Mouse (Mus musculus): ENCODE results near the gene Tgtp1. TPM values are rescaled to one million over a fixed set of nuclear protein-coding genes. Genes with fewer than 3 reads are reported as not detected.
"Not testable (repeated sequence)": the region's sequence is repeated elsewhere in the genome, so short reads cannot be mapped to it uniquely, and the experiment has no call there.

Gene Tgtp1
- total RNA-seq (2021) (1 to 10 TPM; 3.3 to 3.8 TPM), polyA plus RNA-seq (2012; rRNA removed) (0.07 and 0.29 TPM in 2 replicates)
- long read RNA-seq, result 0 reads

DNA sequence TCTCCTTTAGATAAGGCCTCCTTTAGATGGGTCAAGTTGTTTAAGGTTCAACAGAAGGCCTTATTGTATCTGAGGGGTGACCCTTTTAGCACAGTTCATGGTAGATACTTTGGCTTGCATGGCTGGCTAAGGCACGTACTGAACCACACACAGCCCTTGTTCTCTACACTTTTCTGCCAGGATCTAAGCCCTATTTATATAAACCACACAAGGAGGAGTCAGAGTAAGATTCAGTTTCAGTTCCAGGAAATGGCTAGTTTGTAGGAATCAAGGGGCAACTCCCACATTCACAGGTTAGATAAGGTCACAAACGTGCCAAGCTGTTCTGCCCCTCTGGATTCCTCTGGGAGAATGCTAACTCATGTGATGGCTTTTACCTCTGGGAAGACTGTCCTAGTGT is at the start of gene Tgtp1:
Gene Tgtp1 (minus strand): TSS at position 155 of the 400 bp plus-strand sequence.
- not testable (repeated sequence) for DNase-seq

DNA sequence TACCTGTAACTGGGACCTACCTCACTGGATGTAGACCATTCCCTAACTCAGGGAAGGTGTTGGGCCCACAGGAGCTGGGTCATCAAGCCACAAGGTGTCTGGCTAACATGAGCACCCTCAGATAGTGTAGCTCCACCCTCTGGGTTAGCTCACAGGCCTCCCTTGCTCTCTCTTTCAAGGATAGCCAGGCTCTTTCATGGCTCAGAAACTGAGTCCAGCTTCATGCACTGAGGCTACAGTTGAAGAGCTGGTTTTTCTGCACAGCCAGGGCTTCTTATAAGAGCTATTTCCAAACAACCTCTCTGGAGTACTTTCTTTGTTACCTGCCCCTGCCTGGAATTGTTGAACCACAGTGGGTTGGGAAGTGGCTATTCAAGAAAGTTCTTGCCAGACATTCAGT is 18.1 kb upstream of the Tgtp1 start:
- not testable (repeated sequence) for DNase-seq

DNA sequence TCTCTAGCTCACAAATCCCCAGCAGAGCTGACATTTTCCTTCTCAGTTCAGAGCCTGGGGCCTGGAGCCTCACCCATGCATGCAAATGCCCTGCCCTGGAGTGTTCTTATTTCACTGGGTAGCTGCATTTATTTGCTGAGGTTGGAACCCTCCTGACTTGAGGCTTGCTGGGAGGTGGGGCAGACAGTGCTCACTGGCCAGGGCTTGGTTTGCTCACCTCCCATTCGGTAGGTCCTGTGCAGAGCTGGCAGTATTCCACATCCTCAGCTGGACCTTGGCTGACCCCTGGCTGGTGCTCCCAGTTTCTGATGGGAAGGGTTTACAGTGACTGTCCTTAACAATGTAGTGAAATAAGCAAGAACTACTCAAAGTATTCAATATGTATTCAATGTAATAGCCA is 12.8 kb upstream of the Tgtp1 start:
- DNase-seq, result not testable (repeated sequence)

GRCm38 (mm10) chr11:49006317-49006716 is 12.3 kb upstream of the Tgtp1 start:
- not testable (repeated sequence) for DNase-seq

DNA sequence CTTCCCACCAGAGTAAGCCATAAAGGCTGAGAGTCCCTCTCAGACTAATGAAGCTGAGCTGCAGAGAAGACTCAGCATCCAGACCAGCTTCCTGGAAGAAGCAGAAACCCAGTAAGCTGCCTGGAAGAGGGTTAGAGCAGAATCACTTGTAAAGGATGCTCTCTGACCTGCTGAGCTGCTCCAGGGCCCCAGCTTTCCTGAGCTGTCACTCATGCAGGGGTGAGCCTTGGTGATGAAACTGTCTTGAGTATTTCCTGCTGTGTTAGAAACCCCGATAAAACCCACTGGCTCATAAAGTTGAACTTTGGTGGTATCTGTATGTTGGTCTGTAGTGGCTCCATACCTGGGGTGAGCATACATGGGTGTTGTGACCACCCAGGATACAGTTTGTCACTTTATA is 6.4 kb upstream of the Tgtp1 start:
- DNase-seq, result not testable (repeated sequence)

DNA sequence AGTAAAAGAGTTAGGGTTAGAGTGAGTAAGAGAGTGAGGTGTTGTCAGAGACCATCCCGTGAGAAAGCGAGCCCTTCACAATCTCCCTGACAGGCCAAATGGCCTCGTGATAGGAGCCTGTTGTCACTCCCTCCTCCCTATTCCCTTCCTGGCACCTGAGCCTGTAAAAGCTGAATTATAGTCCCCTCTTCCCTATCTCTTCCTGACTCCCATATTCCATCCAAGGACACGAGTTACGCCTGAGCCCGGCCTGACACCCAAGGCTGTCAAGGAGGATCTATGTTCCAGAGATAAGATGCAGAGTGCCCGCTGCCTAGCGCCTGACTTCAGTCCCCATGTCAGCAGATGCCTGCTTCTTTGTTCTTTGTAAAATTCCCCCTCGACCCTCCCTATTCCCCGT is 676 bp downstream of the Tgtp1 start:
- peak; percentile 42 for DNase-seq

GRCm38 (mm10) chr11:48991740-48992520 is 2.0 kb downstream of the Tgtp1 start, which contains the start of gene Gm12185:
TSS of gene Gm12185 (minus strand) at chr11:48992226.
- not testable (repeated sequence) for DNase-seq

GRCm38 (mm10) chr11:48989981-48990380 is 4.0 kb downstream of the Tgtp1 start:
- not testable (repeated sequence) for DNase-seq

DNA sequence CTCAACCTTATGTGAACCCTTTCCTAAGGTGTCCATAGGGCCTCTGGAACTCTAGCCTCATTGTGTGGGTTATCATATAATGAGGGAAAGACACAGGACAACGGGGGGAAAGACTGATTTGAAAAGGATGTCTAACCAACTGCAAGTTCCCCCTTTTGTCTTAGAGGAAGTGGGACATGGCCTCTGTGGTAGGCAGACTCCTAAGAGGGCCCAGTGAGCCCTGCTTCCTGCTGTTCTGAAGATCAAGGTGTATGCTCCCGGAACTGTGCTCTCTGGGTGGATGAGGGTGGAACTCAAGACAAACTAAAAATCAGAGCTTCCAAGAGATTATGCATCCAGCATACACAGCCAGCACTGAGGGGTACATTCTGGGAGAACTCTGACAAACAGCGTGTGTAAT is 5.8 kb downstream of the Tgtp1 start:
- not testable (repeated sequence) for DNase-seq

DNA sequence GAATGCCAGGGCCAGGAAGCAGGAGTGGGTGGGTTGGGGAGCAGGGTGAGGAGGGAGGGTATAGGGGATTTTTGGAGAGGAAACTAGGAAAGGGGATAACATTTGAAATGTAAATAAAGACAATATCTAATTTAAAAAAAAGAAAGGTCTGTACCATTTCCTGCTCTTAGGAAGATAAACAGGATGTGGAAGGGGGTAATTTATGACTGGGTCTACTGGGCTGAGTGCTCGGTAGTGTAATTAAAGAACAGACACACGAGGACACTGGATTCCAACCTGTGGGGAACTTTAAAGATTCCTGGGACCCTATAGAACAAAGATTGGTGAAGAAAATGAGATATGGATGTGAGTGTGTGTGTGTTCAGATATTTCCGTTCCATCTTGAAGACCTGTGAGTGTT is 11.1 kb downstream of the Tgtp1 start:
- DNase-seq, result not testable (repeated sequence)

DNA sequence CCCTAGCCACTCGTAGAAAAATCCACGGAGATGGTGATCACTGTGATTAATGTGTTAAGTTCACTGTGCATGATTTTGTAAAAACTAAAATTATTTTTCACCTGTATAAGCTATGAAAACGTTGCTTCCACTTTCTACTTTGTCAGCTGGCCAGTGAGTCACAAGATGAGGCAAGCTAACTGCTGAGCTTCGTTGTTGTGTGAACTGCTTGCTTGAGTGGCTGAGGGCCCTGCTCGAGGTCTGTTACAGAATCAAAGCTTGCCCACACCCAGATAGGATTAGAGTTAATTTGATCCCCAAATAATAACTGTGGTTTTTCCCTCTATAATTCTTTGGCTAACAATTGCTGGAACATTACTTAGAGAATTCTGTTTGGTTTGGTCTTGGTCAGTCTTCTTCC is 13.9 kb downstream of the Tgtp1 start:
- not testable (repeated sequence) for DNase-seq

DNA sequence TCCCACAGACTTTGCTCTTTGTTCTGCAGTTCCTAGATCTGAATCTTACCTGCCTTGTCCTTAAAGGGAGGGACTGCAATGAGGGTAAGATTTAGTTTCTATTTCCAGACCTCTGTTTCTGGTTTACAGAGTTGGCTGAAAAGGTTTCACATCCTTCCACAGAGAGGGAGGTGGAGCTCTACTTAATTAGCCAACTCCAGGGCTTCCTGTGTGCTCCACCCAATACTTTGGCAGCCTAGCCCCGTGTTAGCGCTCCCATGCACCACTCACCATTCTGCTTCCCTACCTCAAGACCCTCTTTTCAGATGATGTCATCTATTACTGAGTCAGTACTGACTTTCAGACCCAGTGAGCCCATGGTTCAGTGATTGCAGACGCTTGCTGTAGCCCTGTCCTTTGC is 14.7 kb downstream of the Tgtp1 start, which contains the start of gene 9930111J21Rik1:
Gene 9930111J21Rik1 (minus strand): TSS at position 148 of the 400 bp plus-strand sequence.
- not testable (repeated sequence) for DNase-seq

DNA sequence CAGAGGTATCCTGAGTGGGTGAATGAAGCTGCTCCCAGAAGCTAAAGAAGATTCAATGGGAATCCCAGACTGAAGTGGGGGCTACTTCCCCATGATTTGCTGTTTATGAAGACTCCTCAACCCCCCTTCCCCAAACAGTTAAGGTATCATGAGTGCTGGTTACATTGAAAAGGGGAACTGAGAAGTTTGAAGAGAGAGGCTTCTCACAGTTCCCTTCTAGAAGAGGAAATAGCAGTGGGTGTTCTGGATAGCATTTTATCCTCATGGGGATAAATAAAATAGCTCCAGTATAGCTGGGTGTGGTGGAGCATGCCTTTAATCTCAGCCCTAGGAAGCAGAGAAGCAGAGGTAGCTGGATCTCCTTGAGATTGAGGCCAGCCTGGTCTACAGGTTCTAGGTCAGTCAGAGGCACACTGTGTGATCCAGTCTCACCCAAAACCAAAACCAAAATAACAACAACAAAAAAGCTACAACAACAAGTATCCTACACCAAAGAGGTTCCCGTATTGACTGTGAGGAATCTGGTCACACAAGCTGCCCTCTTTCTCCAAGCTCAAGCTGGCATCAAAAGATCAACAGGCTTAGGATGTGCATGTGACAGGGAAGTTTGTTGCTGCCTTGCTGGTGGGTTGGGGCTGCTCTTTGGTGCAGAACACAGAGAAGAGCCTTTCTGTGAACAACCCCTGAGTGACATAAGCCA is 15.6 kb downstream of the Tgtp1 start, which contains the start of gene Olfr56:
Gene Olfr56 (plus strand): TSS at position 650 of the 700 bp plus-strand sequence.
- DNase-seq, result not testable (repeated sequence)

- not testable (repeated sequence) for DNase-seq
Observed at GRCm38 (mm10) chr11:48974686-48975085, 19.3 kb downstream of the Tgtp1 start.

DNA sequence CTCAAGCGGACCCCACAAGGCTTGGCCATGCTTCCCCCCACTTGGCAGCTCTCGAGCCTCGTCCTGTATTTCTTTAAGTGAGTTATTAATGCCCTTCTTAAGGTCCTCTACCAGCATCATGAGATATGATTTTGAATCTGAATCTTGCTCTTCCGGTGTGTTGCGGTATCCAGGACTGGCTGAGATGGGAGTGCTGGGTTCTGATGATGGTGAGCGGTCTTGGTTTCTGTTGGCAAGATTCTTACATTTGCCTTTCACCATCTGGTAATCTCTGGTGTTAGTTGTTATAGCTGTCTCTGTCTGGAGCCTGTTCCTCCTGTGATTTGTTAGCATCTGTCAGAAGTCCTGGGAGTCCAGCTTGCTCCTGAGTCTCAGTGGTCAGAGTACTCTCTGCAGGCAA is 47.9 kb downstream of the Tgtp1 start, which contains the start of gene Psme2b:
Gene Psme2b (minus strand): TSS at position 101 of the 400 bp plus-strand sequence.
- DNase-seq, result not testable (repeated sequence)

DNA sequence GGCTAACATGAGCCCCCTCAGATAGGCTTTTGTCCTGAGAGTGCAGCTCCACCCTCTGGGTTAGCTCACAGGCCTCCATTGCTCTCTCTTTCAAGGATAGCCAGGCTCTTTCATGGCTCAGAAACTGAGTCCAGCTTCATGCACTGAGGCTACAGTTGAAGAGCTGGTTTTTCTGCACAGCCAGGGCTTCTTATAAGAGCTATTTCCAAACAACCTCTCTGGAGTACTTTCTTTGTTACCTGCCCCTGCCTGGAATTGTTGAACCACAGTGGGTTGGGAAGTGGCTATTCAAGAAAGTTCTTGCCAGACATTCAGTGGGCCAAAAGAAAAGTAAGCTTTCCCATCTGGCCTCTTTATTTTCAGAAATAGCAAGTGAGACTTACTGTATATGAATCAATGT is 54.7 kb downstream of the Tgtp1 start:
- not testable (repeated sequence) for DNase-seq

Other genes with a start within 250 kb of the Tgtp1 start
- 100 to 1,000 TPM; 663 to 695 TPM for gene Rack1, start 193.8 kb downstream of the Tgtp1 start, total RNA-seq (2021)
- gene Rack1, start 193.8 kb downstream of the Tgtp1 start, polyA plus RNA-seq (2012; rRNA removed), result 1,357 and 1,385 TPM in 2 replicates
- gene Trim41, start 176.8 kb downstream of the Tgtp1 start, total RNA-seq (2021), result 10 to 100 TPM; 38.6 to 45.0 TPM
- 36.5 and 38.6 TPM in 2 replicates for gene Trim41, start 176.8 kb downstream of the Tgtp1 start, polyA plus RNA-seq (2012; rRNA removed)
- gene Trim7, start 168.0 kb downstream of the Tgtp1 start, total RNA-seq (2021), result 1 to 10 TPM; 8.8 to 9.0 TPM
- gene Trim7, start 168.0 kb downstream of the Tgtp1 start, polyA plus RNA-seq (2012; rRNA removed), result 16.5 and 21.0 TPM in 2 replicates
- 1 to 10 TPM; 1.8 to 6.2 TPM for gene Gm12184, start 167.5 kb downstream of the Tgtp1 start, total RNA-seq (2021)
- 10.5 and 17.5 TPM in 2 replicates for gene Gm12184, start 167.5 kb downstream of the Tgtp1 start, polyA plus RNA-seq (2012; rRNA removed)
- gene Irgm1, start 122.5 kb downstream of the Tgtp1 start, total RNA-seq (2021), result 10 to 100 TPM; 19.8 to 22.3 TPM
- gene Irgm1, start 122.5 kb downstream of the Tgtp1 start, polyA plus RNA-seq (2012; rRNA removed), result 4.1 and 6.3 TPM in 2 replicates
- 1 to 10 TPM; 1.8 to 2.9 TPM for gene Gm5431, start 92.0 kb downstream of the Tgtp1 start, total RNA-seq (2021)
- 0.09 and 0.12 TPM in 2 replicates for gene Gm5431, start 92.0 kb downstream of the Tgtp1 start, polyA plus RNA-seq (2012; rRNA removed)
- gene Psme2b, start 48.0 kb downstream of the Tgtp1 start, total RNA-seq (2021), result 1 to 10 TPM; 3.1 to 3.8 TPM
- 3.2 and 3.7 TPM in 2 replicates for gene Psme2b, start 48.0 kb downstream of the Tgtp1 start, polyA plus RNA-seq (2012; rRNA removed)
- not detected for gene Olfr56, start 15.3 kb downstream of the Tgtp1 start, total RNA-seq (2021)
- gene Olfr56, start 15.3 kb downstream of the Tgtp1 start, polyA plus RNA-seq (2012; rRNA removed), result 0.04 and 0.07 TPM in 2 replicates
- 1 to 10 TPM; 1.7 to 2.9 TPM for gene 9930111J21Rik1, start 14.8 kb downstream of the Tgtp1 start, total RNA-seq (2021)
- 0.80 and 0.86 TPM in 2 replicates for gene 9930111J21Rik1, start 14.8 kb downstream of the Tgtp1 start, polyA plus RNA-seq (2012; rRNA removed)
- gene Gm12185, start 1.9 kb downstream of the Tgtp1 start, total RNA-seq (2021), result 1 to 10 TPM; 1.9 to 3.3 TPM
- 0.03 and 0.06 TPM in 2 replicates for gene Gm12185, start 1.9 kb downstream of the Tgtp1 start, polyA plus RNA-seq (2012; rRNA removed)
- 1 to 10 TPM; 3.9 to 4.0 TPM for gene 9930111J21Rik2, start 57.1 kb upstream of the Tgtp1 start, total RNA-seq (2021)
- gene 9930111J21Rik2, start 57.1 kb upstream of the Tgtp1 start, polyA plus RNA-seq (2012; rRNA removed), result 0.53 and 0.61 TPM in 2 replicates
- 1 to 10 TPM; 3.8 to 4.0 TPM for gene Tgtp2, start 70.0 kb upstream of the Tgtp1 start, total RNA-seq (2021)
- 0.40 and 1.5 TPM in 2 replicates for gene Tgtp2, start 70.0 kb upstream of the Tgtp1 start, polyA plus RNA-seq (2012; rRNA removed)
- gene Ifi47, start 82.4 kb upstream of the Tgtp1 start, total RNA-seq (2021), result 1 to 10 TPM; 3.7 to 5.4 TPM
- gene Ifi47, start 82.4 kb upstream of the Tgtp1 start, polyA plus RNA-seq (2012; rRNA removed), result 0.68 and 0.71 TPM in 2 replicates
- gene Olfr1396, start 120.7 kb upstream of the Tgtp1 start, total RNA-seq (2021), result 1 to 10 TPM; 1.9 to 3.6 TPM
- gene Olfr1396, start 120.7 kb upstream of the Tgtp1 start, polyA plus RNA-seq (2012; rRNA removed), result 3.4 and 3.7 TPM in 2 replicates
- not detected for gene Olfr1395, start 148.1 kb upstream of the Tgtp1 start, total RNA-seq (2021)
- gene Olfr1395, start 148.1 kb upstream of the Tgtp1 start, polyA plus RNA-seq (2012; rRNA removed), result not detected in 2 replicates
- gene Olfr1394, start 160.2 kb upstream of the Tgtp1 start, total RNA-seq (2021), result not detected
- not detected in 2 replicates for gene Olfr1394, start 160.2 kb upstream of the Tgtp1 start, polyA plus RNA-seq (2012; rRNA removed)
- 10 to 100 TPM; 13.3 to 33.0 TPM for gene Btnl9, start 193.0 kb upstream of the Tgtp1 start, total RNA-seq (2021)
- 90.4 and 126 TPM in 2 replicates for gene Btnl9, start 193.0 kb upstream of the Tgtp1 start, polyA plus RNA-seq (2012; rRNA removed)
- gene Zfp62, start 209.1 kb upstream of the Tgtp1 start, total RNA-seq (2021), result 10 to 100 TPM; 25.8 to 40.9 TPM
- gene Zfp62, start 209.1 kb upstream of the Tgtp1 start, polyA plus RNA-seq (2012; rRNA removed), result 2.2 and 2.7 TPM in 2 replicates

Measured in adrenal gland, adult 2 months (tissue).